Mouse (Mus musculus) heart, postnatal 25 days (tissue): Measurements from ENCODE around the gene Mgat2. TPM values are rescaled to one million over a fixed set of nuclear protein-coding genes. Genes with fewer than 3 reads are reported as not detected.
"Not testable (repeated sequence)": the region's sequence is repeated elsewhere in the genome, so short reads cannot be mapped to it uniquely, and the experiment has no call there.

Experiments
- DNase-seq: peaks from one replicate; pipeline ENCODE4 v3.0.0; 2022; ENCODE audit warnings: low spot score
- intact Hi-C: fragments of 180-260 bp; cut with DNase I; formaldehyde crosslinking; loops from one replicate; pipeline ENCODE4 v1.15.1; 2025
- total RNA-seq, 2 experiments: library from RNA; stranded (reverse); gene quantifications; 2 replicates each; pipeline ENCODE4 v1.2.3; 2021

Mgat2 gene
- 10 to 100 TPM; 19.6 to 20.0 TPM for total RNA-seq

GRCm38 (mm10) chr12:69183583-69184308 is at the start of gene Mgat2, which contains the start of gene Rpl36al:
Gene Mgat2, plus strand, starts transcription at chr12:69184157.
Gene Rpl36al, minus strand, starts transcription at chr12:69184083.
- peak; percentile 95 for DNase-seq
- intact Hi-C loops: no loop called here

GRCm38 (mm10) chr12:69139201-69139600 is 44.8 kb upstream of the Mgat2 start:
- DNase-seq: no peak
- intact Hi-C loops: no loop called here

DNA sequence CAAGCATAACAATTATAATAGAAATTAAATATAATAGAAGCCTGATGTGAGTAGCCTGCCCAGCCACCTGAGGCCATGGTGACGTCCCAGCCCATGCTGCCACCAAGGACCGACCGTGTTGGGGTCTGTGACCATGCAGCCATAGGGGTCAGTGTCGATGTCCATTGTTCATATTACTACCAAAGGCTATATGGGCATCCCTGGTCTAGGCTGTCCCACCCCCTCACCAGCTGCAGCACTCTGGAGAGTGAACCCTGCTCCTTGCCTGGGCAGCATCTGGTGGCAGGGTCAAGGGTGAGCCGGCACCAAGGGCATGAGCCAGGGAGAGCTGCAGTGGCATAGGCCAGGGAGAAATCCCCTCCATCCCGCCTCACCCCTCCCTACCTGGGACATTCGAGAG is 44.1 kb upstream of the Mgat2 start:
- DNase-seq: no peak
- intact Hi-C loops: no loop called here

- intact Hi-C loops: no loop called here
- no peak for DNase-seq
Observed at GRCm38 (mm10) chr12:69143460-69143859, 40.5 kb upstream of the Mgat2 start.

- intact Hi-C loops: no loop called here
- no peak for DNase-seq
Observed at GRCm38 (mm10) chr12:69147166-69147735, 36.7 kb upstream of the Mgat2 start.

- DNase-seq: no peak
- intact Hi-C loops: no loop called here
Observed at GRCm38 (mm10) chr12:69150049-69150448, 33.9 kb upstream of the Mgat2 start.

- intact Hi-C loops: no loop called here
- DNase-seq: no peak
Observed at GRCm38 (mm10) chr12:69155923-69156322, 28.0 kb upstream of the Mgat2 start.

DNA sequence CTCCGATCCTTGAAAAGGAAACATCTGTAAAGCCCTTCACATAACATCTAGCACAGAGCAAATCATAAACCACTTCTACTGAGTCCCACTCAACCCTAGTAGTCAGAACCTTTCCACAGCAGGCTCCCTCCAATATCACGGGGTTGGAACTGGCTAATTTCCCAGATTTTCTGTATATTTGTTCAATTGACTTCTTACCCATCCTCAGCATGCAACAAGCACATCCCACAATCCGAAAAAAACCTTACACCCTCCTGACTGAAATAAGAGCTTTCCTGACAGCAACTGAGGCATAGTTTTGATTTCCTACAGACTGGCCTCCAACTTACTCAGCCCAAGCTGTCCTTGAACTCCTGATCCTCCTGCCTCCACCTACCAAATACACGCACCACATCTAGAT is 27.5 kb upstream of the Mgat2 start:
- DNase-seq: no peak
- intact Hi-C loops: no loop called here

DNA sequence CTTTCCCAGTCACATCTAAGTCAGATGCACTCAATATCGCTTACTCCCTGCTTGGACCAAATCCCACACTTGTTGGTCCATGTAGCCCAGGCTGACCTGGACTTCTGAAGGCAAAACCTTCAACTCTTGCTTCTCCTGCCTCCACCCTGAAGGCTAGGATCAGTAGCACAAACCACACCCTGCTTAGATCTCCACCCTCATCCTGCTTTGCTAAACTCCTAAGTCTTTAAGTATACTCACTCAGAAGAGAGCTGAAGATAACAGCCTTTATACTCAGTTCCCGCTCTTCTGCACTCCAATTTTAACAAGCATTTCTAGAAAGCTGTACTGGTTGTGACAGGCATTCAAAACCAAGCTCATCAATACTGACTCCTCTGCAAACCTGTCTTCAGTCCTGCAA is 26.9 kb upstream of the Mgat2 start:
- no peak for DNase-seq
- intact Hi-C loops: no loop called here

DNA sequence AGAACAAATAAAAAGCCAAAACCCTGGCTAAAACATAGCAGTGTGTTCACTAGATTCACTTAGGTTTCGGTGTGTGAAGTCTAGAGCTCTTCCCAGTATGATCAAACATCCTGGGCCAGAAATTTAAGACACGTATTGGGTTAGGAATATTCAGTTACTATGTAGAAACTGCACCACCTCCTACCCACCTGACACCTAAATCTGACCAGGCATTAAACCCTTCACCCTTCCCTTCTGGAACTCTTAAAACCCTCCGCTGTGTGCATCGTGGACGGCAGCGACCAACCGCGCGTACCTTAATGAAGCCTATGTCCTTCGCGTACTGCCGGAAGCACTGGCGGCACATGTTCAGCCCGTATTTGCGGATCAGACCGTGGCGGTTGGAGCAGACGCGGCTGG is 25.6 kb upstream of the Mgat2 start:
- DNase-seq: no peak
- intact Hi-C loops: no loop called here

DNA sequence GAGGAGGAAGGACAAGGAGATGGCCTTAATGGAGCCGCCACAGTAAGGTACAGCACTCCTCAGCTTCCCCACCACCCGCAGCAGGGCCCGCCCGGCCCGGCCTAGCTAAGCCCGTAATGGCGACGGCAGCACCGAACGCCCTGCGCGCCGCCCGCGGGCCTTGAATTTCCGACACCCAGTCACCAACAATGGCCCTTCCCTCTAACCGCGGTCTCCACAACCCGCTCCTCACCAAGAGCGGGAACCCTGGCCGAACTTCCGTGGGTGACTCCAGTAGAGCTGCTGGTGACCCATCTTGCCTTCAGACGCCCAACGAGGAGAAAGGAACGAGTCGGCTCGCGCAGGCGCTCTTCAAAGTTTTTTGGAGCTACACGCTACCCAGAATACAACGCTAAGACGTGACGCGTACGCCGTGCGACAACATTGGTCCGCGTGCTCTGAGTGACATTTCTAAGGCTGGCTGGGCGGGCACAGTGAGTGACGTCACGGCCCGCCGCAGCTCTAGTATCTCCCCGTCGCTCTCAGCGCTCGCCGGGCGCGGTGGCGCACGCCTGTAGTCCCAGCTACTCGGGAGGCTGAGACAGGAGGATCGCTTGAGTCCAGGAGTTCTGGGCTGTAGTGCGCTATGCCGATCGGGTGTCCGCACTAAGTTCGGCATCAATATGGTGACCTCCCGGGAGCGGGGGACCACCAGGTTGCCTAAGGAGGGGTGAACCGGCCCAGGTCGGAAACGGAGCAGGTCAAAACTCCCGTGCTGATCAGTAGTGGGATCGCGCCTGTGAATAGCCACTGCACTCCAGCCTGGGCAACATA is 25.0 kb upstream of the Mgat2 start, which contains the start of gene Rps29:
TSS of gene Rps29 (minus strand) at position 422 of the 813 bp plus-strand sequence.
- intact Hi-C loops: not testable (repeated sequence)
- DNase-seq: peak; percentile 96

DNA sequence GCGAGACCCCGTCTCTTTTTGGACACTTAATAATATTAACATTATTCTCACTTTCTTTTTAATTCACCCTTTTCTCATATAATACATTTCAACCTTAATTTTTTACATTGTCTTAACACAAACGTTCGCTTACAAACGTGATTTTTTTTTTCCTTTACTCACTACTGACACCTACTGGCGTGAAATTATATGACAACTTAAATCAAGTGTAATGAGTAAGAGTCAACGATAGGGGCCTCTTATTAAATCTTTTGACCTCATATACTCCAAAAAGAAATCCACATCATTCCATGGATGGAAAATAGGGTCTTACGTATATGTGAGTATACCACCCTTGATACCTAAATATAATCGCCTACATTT is 24.4 kb upstream of the Mgat2 start:
- no peak for DNase-seq
- intact Hi-C loops: no loop called here

GRCm38 (mm10) chr12:69160677-69161076 is 23.3 kb upstream of the Mgat2 start:
- DNase-seq, intact Hi-C loops: not testable (repeated sequence)

DNA sequence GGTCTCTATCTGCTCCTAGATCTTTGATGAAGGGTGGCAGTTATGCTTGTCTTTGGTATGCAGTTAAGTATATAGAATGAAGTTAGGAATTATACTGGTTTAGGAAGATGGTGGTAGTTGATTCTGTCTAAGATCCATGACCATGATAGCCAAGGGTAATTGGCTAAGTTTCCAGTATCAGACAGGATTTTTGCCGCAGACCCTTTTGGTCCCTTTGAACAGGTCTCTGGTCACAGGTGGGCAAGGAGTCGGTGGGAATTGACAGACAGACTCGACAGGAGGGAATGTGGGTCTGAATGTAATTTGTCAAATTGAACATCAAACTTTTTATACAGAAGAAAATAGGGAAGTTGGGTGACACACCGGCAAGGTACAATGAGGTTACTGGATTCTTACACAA is 20.4 kb upstream of the Mgat2 start:
- DNase-seq, intact Hi-C loops: not testable (repeated sequence)

DNA sequence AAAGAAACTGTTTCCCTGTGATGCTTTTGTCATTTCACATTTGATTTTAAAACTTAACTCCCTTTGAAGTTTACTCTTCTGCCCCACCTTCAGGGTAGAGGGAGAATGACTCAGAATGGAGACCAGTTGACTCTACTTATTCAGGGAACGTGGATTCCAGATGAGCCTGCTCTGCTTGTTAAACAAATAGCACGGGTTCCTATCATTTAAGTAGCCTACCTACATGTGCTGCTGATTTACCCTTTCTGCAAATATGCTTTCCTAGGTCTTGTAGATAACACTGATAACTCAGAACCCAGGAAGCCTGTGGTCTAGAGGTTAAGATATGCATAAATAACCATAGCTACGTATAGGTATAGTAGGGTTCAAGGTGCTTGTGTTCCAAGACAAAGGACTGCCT is 19.1 kb upstream of the Mgat2 start:
- intact Hi-C loops: no loop called here
- DNase-seq: no peak

DNA sequence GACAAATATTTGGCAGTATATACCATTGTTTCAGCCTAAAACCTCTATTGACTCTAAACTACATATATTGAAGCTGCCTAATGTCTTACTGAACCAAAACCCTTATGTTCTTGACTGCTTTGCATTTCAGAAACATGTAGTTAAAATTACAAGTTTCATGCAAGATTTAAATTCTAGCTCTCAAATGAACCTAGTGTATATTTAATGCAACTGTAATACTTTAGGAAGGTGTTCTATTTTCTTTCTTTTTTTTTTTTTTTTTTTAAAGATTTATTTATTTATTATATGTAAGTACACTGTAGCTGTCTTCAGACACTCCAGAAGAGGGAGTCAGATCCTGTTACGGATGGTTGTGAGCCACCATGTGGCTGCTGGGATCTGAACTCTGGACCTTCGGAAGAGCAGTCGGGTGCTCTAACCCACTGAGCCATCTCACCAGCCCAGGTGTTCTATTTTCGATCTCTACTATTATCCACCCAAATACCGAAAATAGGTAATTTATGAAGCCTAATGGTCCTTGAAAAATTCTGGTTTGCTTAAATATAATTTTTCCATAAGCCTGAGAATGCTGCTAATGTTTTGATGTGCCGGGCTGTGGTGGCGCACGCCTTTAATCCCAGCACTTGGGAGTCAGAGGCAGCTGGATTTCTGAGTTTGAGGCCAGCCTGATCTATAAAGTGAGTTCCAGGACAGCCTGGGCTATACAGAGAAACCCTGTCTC is 16.9 kb upstream of the Mgat2 start:
- DNase-seq, intact Hi-C loops: not testable (repeated sequence)

DNA sequence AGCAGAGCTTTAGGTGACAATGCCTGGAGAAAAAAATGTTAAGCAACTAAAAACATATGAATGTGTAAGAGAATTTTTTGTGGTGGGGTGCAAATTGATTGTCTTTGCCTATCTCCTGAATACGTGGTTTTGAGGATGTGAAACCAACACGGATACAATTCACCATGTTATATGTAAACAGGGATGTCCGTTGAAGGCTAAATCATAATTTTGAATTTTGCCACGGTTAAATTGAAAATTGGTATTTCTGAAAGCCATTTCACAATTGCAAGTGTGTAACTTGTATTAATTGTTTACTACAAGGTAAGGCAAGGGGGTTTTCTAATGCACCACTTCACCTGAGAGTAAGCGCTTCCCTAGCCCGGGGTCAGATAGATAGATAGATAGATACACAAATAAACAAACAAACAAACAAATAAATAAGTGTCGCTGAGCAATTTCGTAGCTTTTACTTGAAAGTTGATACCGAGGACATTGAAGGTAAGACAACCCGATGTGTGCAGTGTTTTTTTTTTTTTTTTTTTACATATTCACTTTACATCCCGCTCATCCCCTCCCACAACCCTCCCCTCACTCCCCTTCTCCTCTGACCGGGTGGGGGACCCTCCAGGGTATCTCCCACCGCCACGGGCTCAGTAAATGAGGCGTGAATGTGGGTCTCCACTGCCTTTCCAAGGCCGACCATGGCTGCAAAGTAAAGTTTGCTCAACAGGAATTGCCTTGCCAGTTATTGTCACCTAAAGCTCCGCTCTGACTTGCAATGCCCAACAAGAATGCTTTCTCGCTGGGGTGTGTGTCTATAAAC is 16.1 kb upstream of the Mgat2 start:
- intact Hi-C loops: no loop called here
- no peak for DNase-seq

GRCm38 (mm10) chr12:69168461-69169106 is 15.4 kb upstream of the Mgat2 start, which contains the start of gene Lrr1:
Gene Lrr1, plus strand, starts transcription at chr12:69168814.
- intact Hi-C loops: no loop called here
- DNase-seq: peak; percentile 69

- no peak for DNase-seq
- intact Hi-C loops: no loop called here
Observed at GRCm38 (mm10) chr12:69171307-69171706, 12.7 kb upstream of the Mgat2 start.
